Mouse (Mus musculus) regulatory T cell (primary cell): ENCODE data around the gene Cmtr1.

ENCODE experiments used
- in situ Hi-C: fragments of 300-600 bp; cut with MboI, MseI; formaldehyde crosslinking; loops from one replicate; pipeline ENCODE4 v1.15.1; 2025; ENCODE audit warnings: high pct_unique_total_duplicates

Gene Cmtr1

GRCm38 (mm10) chr17:29732522-29732921 is 72.1 kb downstream of the Cmtr1 start:
- in situ Hi-C loops, result no loop called here

GRCm38 (mm10) chr17:29736448-29737014 is 76.1 kb downstream of the Cmtr1 start:
- in situ Hi-C loops, result no loop called here

- in situ Hi-C loops, result no loop called here
Observed at GRCm38 (mm10) chr17:29737849-29738804, 77.7 kb downstream of the Cmtr1 start.

GRCm38 (mm10) chr17:29747466-29747865 is 87.1 kb downstream of the Cmtr1 start:
- in situ Hi-C loops, result no loop called here

GRCm38 (mm10) chr17:29754510-29754909 is 94.1 kb downstream of the Cmtr1 start:
- in situ Hi-C loops, result no loop called here
